Mouse (Mus musculus): ENCODE data around the gene Gm42517. TPM values are rescaled to one million over a fixed set of nuclear protein-coding genes. Genes with fewer than 3 reads are reported as not detected.

Gm42517 gene
- polyA plus RNA-seq, 1 experiment from 2014 or later, result not detected

- H3K36me3 ChIP-seq, result peaks cover 66% of the 10 kb centered on the region
- no peak overlapping the region for H3K9ac ChIP-seq
- H3K4me3 ChIP-seq, result no peak overlapping the region
- no peak overlapping the region for H3K4me2 ChIP-seq
- 66% methylated on average over 6 of the region's 6 CpGs for WGBS (ENCODE audit: insufficient replicate concordance)
- no peaks in the 10 kb centered on the region for H3K27me3 ChIP-seq (replicated peaks)
- peaks cover 5% of the 10 kb centered on the region; the same call in 1 of the 2 replicates for H3K4me1 ChIP-seq
- no peak for ATAC-seq
- no peak overlapping the region for H3K27ac ChIP-seq
- H3K9me3 ChIP-seq (replicated peaks), result no peaks in the 10 kb centered on the region
Observed at GRCm38 (mm10) chr5:108347843-108348242, 19.9 kb downstream of the Gm42517 start.

DNA sequence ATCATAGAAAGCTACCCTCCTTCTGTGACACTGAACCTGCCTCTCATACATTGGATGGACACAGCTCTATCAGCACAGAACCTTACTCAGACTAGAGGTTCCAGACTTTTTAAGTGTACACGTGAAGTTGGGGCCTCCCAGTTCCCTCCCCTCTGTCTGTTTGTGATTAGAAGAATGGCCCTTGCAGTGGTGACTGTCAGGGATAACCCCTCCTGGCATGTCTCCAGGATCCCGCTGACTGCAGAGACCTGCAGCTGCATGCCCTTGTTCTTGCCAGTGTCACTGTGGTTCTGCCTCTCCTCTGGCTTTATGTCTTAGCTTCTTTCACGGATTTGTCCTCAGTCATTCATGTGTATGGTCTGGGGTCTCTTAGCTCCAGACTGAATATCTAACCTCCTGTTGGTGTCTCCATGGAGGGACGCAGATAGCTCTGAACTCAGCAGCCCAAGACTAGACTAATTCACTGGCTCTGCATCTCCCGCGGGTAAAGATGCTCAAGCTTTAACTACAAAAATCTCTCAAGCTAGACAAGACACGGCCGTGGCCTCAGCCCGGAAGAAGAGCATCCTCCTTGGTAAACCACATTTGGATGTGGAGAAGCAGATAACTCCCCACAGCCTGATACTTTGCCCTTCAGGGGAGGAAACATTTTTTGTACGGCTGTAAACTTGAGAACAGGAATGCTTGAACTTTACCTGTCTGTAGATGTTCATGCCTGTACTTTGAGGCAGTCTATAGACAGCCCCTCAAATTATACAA is 22.2 kb downstream of the Gm42517 start:
- Histone ChIP-seq H3K27ac (no peak overlapping the region), H3K27me3 (replicated peaks) (no peaks in the 10 kb centered on the region), H3K4me1 (peaks cover 5% of the 10 kb centered on the region; the same call in 1 of the 2 replicates), H3K4me2 (no peak overlapping the region), H3K9ac (no peak overlapping the region), H3K4me3 (no peak overlapping the region), H3K36me3 (peaks cover 64% of the 10 kb centered on the region), H3K9me3 (replicated peaks) (no peaks in the 10 kb centered on the region)
- WGBS (ENCODE audit: insufficient replicate concordance), result 47% methylated on average over 10 of the region's 10 CpGs
- ATAC-seq, result no peak

DNA sequence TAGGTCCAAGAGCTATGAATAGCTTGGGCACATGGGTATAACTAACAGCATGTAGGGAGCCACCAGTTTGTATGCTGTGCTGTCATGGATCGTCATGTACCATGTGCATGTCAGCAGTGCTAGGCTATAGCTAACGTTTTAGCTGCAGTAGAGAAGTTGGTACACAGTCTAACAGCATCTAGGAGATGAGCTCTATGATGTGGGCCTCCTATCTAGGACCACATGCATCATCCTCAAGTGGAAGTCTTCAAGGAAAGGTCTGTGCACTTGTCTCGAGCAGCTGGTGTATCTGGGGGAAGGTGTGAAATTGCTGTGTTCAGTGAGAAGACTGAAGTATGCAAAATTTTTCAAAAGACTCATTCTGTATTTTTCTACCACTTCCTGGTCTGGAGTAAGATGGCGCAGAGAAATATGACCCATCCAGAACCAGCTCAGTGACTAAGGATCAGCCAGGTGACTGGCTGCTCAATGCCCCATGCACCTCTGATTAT is 24.0 kb downstream of the Gm42517 start:
- Histone ChIP-seq H3K27me3 (replicated peaks) (no peaks in the 10 kb centered on the region), H3K4me1 (peaks cover 5% of the 10 kb centered on the region; the same call in 1 of the 2 replicates), H3K27ac (no peak overlapping the region), H3K9ac (no peak overlapping the region), H3K9me3 (replicated peaks) (no peaks in the 10 kb centered on the region), H3K36me3 (peaks cover 62% of the 10 kb centered on the region), H3K4me3 (no peak overlapping the region), H3K4me2 (no peak overlapping the region)
- ATAC-seq, result no peak
- 79% methylated on average over 4 of the region's 4 CpGs for WGBS (ENCODE audit: insufficient replicate concordance)

DNA sequence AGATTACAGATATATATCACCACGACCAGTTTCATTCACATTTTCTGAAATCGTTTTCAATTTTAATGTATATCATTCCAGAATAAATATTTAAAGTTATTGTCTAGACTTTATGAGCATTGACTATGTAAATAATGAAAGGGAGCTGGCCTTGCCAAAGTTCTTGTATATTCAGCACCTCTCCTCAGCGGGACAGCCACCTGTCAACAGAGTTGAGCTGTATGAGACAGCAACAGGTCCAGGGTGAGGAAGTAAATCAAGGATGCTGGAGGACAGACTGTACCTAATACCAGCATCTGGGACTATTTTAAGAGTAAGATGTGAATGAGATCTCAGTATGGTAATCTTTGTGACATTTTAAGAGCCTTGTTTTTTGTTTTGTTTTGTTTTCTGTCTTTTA is 29.7 kb downstream of the Gm42517 start:
- WGBS (ENCODE audit: insufficient replicate concordance), result 55% methylated on average over 3 of the region's 3 CpGs
- no peak overlapping the region for H3K4me3 ChIP-seq

GRCm38 (mm10) chr5:108337385-108337784 is 30.3 kb downstream of the Gm42517 start:
- H3K4me3 ChIP-seq, result no peak overlapping the region
- no peaks in the 10 kb centered on the region for H3K9me3 ChIP-seq (replicated peaks)
- no peaks in the 10 kb centered on the region for H3K27me3 ChIP-seq (replicated peaks)
- H3K27ac ChIP-seq, result no peak overlapping the region
- 35% methylated on average over 4 of the region's 4 CpGs for WGBS (ENCODE audit: insufficient replicate concordance)
- no peak overlapping the region for H3K4me2 ChIP-seq
- peak; percentile 76 for ATAC-seq
- H3K9ac ChIP-seq, result no peak overlapping the region
- H3K4me1 ChIP-seq, result peaks cover 13% of the 10 kb centered on the region
- H3K36me3 ChIP-seq, result peaks cover 48% of the 10 kb centered on the region

More for the DNA sequence above, 29.7 kb downstream of the Gm42517 start:
- Histone ChIP-seq H3K9me3 (replicated peaks) (no peaks in the 10 kb centered on the region), H3K27ac (no peak overlapping the region), H3K4me2 (no peak overlapping the region), H3K36me3 (peaks cover 42% of the 10 kb centered on the region), H3K4me1 (peaks cover 13% of the 10 kb centered on the region), H3K9ac (no peak overlapping the region), H3K27me3 (replicated peaks) (no peaks in the 10 kb centered on the region)
- no peak for ATAC-seq

GRCm38 (mm10) chr5:108331051-108331450 is 36.7 kb downstream of the Gm42517 start:
- Histone ChIP-seq H3K9ac (no peak overlapping the region), H3K27me3 (replicated peaks) (no peaks in the 10 kb centered on the region), H3K4me1 (no peaks in the 10 kb centered on the region), H3K36me3 (peaks cover 78% of the 10 kb centered on the region), H3K4me2 (no peak overlapping the region), H3K9me3 (replicated peaks) (no peaks in the 10 kb centered on the region), H3K27ac (no peak overlapping the region), H3K4me3 (no peak overlapping the region)
- WGBS (ENCODE audit: insufficient replicate concordance), result 79% methylated on average over 1 of the region's 1 CpGs
- no peak for ATAC-seq

Other genes with a start within 250 kb of the Gm42517 start
- gene Tmed5, start 235.3 kb downstream of the Gm42517 start, polyA plus RNA-seq (2016; fragmentation: Nextera tagmentation; extraction: Ambion mirVana), result 27.6 and 29.3 TPM in 2 replicates
- 7.1 and 9.3 TPM in 2 replicates for gene Ccdc18, start 235.0 kb downstream of the Gm42517 start, polyA plus RNA-seq (2016; fragmentation: Nextera tagmentation; extraction: Ambion mirVana)
- 39.6 and 39.7 TPM in 2 replicates for gene Dr1, start 99.0 kb downstream of the Gm42517 start, polyA plus RNA-seq (2016; fragmentation: Nextera tagmentation; extraction: Ambion mirVana)
- gene Pigg, start 55.3 kb downstream of the Gm42517 start, polyA plus RNA-seq (2016; fragmentation: Nextera tagmentation; extraction: Ambion mirVana), result 5.6 and 6.0 TPM in 2 replicates
- 0.17 and 0.24 TPM in 2 replicates for gene Pde6b, start 20.5 kb upstream of the Gm42517 start, polyA plus RNA-seq (2016; fragmentation: Nextera tagmentation; extraction: Ambion mirVana)
- 355 and 360 TPM in 2 replicates for gene Atp5k, start 66.5 kb upstream of the Gm42517 start, polyA plus RNA-seq (2016; fragmentation: Nextera tagmentation; extraction: Ambion mirVana)
- gene Mfsd7a, start 81.0 kb upstream of the Gm42517 start, polyA plus RNA-seq (2016; fragmentation: Nextera tagmentation; extraction: Ambion mirVana), result 0.15 TPM in 1 of 2 replicates, not detected in the other
- gene Pcgf3, start 93.3 kb upstream of the Gm42517 start, polyA plus RNA-seq (2016; fragmentation: Nextera tagmentation; extraction: Ambion mirVana), result 12.6 and 14.8 TPM in 2 replicates
- gene Cplx1, start 182.1 kb upstream of the Gm42517 start, polyA plus RNA-seq (2016; fragmentation: Nextera tagmentation; extraction: Ambion mirVana), result 0.07 TPM in 1 of 2 replicates, not detected in the other

Measured in liver, embryonic 12.5 days (tissue).